Mouse (Mus musculus): ENCODE data around the gene Mpv17l2. TPM values are rescaled to one million over a fixed set of nuclear protein-coding genes. Genes with fewer than 3 reads are reported as not detected.

Mpv17l2 gene
- polyA plus RNA-seq, 1 experiment from 2014 or later, result 38.3 TPM

DNA sequence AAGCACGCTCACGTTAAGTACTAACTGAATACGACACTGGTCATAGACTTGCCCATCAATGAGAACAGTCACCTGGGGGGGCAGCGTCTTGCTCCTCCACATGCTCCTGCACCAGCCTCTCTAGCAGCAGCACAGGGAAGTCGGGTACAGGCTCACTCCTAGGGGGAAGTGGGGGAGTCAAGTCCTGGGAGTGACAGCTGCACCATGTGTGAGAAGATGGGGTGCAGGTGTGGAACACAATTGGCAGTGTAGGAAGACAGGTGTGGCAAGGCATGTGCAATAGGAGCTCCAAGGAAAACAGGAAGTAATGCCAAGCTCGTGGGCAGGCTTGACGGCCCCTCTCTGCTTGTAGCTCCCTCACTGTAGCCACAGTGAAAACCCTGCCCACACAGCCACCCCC lies 10.5 kb upstream of the Mpv17l2 start:
- 88% methylated on average over 7 of the region's 7 CpGs for WGBS
- H3K4me1 ChIP-seq, result peaks cover 38% of the 10 kb centered on the region

DNA sequence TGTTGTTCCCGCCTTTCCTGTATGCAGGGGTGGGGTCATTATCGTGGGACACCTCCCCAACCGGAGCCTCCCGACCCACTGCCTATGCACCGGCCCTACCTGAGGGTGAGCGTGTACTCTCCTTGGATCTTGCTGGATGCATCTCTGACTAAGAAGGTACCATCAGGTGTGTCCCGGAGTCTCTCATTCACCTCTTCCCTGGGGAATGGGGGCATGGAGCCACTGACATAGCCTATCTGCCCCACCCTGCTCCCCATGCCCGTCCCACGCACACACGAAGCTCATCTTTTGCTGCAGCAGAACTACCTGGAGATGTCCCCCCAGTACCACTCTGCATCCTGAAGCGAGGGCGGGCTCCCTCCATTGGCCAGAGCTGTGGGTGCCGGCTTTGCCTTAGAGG lies 10.0 kb upstream of the Mpv17l2 start:
- no peak overlapping the region for H3K4me2 ChIP-seq (replicated peaks)
- no peak for ATAC-seq (ENCODE audit: low FRiP score)
- H3K9ac ChIP-seq, result no peak overlapping the region
- no peak overlapping the region for H3K4me3 ChIP-seq
- H3K36me3 ChIP-seq, result peaks cover 71% of the 10 kb centered on the region
- peaks cover 40% of the 10 kb centered on the region for H3K4me1 ChIP-seq
- peaks cover 18% of the 10 kb centered on the region; the same call in 1 of the 2 replicates for H3K27me3 ChIP-seq
- H3K27ac ChIP-seq, result no peak overlapping the region
- no peaks in the 10 kb centered on the region for H3K9me3 ChIP-seq (replicated peaks)
- WGBS, result 94% methylated on average over 13 of the region's 13 CpGs

More for the DNA sequence above, 10.5 kb upstream of the Mpv17l2 start:
- no peak for ATAC-seq (ENCODE audit: low FRiP score)
- Histone ChIP-seq H3K27ac (no peak overlapping the region), H3K27me3 (peaks cover 15% of the 10 kb centered on the region; the same call in 1 of the 2 replicates), H3K4me2 (replicated peaks) (no peak overlapping the region), H3K9ac (no peak overlapping the region), H3K9me3 (replicated peaks) (no peaks in the 10 kb centered on the region), H3K4me3 (no peak overlapping the region), H3K36me3 (peaks cover 71% of the 10 kb centered on the region)

DNA sequence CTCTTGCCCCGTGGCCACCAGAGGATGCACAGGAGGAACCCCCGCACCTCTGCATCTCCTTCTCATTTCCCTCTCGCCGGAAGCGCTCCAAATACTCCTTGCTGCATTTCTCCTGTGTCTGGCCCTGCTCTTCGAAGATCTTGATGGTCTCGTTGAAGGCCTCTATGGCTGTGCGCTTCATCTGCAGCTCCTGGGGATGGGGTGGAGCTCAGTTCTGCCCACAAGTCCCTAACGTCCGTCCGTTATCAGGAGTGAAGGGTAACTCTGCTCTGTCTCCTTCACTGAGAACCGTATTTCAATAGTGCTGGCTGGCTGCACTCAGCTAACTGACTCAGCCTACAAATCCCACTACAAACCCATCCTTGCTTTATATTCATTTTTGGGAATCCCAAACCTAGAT lies 9.1 kb upstream of the Mpv17l2 start:
- 74% methylated on average over 12 of the region's 12 CpGs for WGBS
- H3K9ac ChIP-seq, result 0 out of 2 replicates have a peak overlapping the region, but pooled peaks have one; percentile 13
- peaks cover 22% of the 10 kb centered on the region; the same call in 1 of the 2 replicates for H3K27me3 ChIP-seq
- H3K36me3 ChIP-seq, result peaks cover 69% of the 10 kb centered on the region
- H3K9me3 ChIP-seq (replicated peaks), result no peaks in the 10 kb centered on the region
- H3K4me2 ChIP-seq (replicated peaks), result no peak overlapping the region
- H3K27ac ChIP-seq, result no peak overlapping the region
- ATAC-seq (ENCODE audit: low FRiP score), result no peak
- peaks cover 34% of the 10 kb centered on the region for H3K4me1 ChIP-seq
- H3K4me3 ChIP-seq, result no peak overlapping the region

DNA sequence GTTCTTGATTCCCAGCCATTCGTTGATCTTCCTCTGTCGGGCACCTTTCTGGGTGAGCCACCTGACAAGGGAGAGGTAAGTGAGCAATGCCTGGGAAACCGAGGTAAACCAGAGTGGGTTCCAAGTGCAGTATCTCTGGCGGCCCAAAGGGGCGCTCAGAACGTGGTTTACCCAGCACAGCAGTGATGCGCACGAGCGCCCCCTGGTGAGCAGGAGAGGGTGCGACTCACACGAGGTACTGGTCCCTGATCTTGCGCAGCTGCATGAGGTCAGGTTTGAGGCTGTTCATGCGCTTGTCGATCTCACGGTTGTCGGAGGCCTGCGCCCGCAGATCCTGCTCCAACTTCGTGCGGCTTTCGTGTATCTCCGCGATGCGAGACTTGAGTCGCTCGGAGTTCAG lies 8.6 kb upstream of the Mpv17l2 start:
- peaks cover 29% of the 10 kb centered on the region for H3K4me1 ChIP-seq
- H3K4me2 ChIP-seq (replicated peaks), result no peak overlapping the region
- no peak overlapping the region for H3K27ac ChIP-seq
- H3K36me3 ChIP-seq, result peaks cover 64% of the 10 kb centered on the region
- H3K27me3 ChIP-seq, result peaks cover 24% of the 10 kb centered on the region; the same call in 1 of the 2 replicates
- H3K9me3 ChIP-seq (replicated peaks), result no peaks in the 10 kb centered on the region
- H3K9ac ChIP-seq, result 0 out of 2 replicates have a peak overlapping the region, but pooled peaks have one; percentile 13
- no peak overlapping the region for H3K4me3 ChIP-seq
- peak; percentile 65 for ATAC-seq (ENCODE audit: low FRiP score)
- whole genome bisulfite sequencing, result 8% methylated on average over 26 of the region's 26 CpGs

DNA sequence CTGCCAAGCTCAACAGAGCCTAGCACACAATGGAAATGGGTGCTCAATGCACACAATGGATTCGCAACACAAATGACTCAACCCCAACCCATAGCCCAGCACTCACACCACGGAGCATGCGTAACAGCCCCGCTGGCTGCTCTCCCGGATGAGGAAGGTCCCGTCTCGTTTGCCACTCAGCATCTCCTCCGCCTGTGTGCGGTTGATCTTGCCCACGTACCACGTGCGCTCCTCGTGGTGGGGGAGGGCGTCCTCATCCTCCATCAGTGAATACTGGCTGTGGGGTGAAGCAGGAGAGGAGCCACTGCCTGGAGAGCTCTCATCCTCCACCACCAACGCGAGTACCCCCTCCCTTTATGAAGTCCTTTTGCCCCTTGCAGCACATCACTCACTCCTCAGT lies 8.2 kb upstream of the Mpv17l2 start:
- WGBS, result 85% methylated on average over 16 of the region's 16 CpGs
- Histone ChIP-seq H3K27me3 (peaks cover 24% of the 10 kb centered on the region; the same call in 1 of the 2 replicates), H3K9ac (no peak overlapping the region), H3K36me3 (peaks cover 60% of the 10 kb centered on the region), H3K4me2 (replicated peaks) (no peak overlapping the region), H3K9me3 (replicated peaks) (no peaks in the 10 kb centered on the region), H3K4me1 (peaks cover 25% of the 10 kb centered on the region), H3K27ac (no peak overlapping the region), H3K4me3 (no peak overlapping the region)
- peak; percentile 6; the same call in 1 of the 2 replicates for ATAC-seq (ENCODE audit: low FRiP score)

DNA sequence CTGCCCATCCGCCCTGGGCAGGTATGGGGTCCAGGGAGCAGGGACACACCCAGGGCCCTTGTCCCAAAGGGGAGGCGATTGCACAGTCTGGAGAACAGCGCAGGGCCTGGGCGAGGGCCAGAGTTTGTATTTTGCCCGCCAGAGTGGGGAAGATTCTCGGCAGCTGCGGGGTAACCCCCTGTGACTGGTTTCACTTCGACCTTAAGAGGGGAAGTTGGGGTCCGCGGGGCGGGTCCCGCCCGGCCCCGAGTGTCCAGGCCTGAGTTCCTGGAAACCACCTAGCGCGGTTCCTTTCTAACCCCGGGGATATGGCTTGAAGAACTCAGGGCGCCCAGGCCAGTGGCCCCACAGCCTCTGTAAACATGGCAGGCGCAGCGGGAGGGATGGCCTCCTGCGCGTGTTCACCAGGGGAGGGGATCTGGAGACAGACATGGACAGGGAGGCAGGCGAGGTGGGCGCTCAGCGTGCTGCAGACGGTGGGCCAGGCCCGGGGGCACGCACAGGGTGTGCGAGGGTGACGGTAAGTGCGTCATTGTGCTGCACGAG lies 7.6 kb upstream of the Mpv17l2 start:
- ATAC-seq (ENCODE audit: low FRiP score), result 0 out of 2 replicates have a peak, but pooled peaks have one; percentile 4
- no peak overlapping the region for H3K27ac ChIP-seq
- H3K9ac ChIP-seq, result no peak overlapping the region
- H3K4me1 ChIP-seq, result peaks cover 19% of the 10 kb centered on the region
- H3K4me2 ChIP-seq (replicated peaks), result no peak overlapping the region
- no peaks in the 10 kb centered on the region for H3K9me3 ChIP-seq (replicated peaks)
- H3K4me3 ChIP-seq, result no peak overlapping the region
- WGBS, result 93% methylated on average over 32 of the region's 32 CpGs
- peaks cover 24% of the 10 kb centered on the region; the same call in 1 of the 2 replicates for H3K27me3 ChIP-seq
- peaks cover 59% of the 10 kb centered on the region for H3K36me3 ChIP-seq

DNA sequence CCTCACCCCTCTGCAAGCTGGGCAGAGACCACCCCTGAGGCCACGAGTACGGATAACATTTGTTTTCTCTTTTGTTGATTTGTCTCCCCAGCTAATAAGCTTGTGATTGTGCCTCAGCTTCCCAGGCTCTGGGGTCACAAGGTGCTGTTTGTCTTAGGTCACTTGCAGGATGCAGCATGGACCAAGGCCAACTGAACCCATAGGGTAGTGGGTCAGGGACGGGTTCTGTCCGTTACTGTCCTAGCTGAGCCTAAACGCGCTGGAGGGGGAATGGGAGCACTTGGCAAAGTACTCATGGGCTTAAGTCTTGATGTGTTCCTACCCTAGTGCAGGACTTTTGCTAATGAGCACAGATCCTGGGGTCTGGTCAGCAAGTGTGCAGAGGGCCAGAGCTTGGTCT lies 6.8 kb upstream of the Mpv17l2 start:
- Histone ChIP-seq H3K36me3 (peaks cover 51% of the 10 kb centered on the region), H3K9me3 (replicated peaks) (no peaks in the 10 kb centered on the region), H3K4me2 (replicated peaks) (no peak overlapping the region), H3K9ac (no peak overlapping the region), H3K4me3 (no peak overlapping the region), H3K27me3 (peaks cover 24% of the 10 kb centered on the region; the same call in 1 of the 2 replicates), H3K4me1 (peaks cover 16% of the 10 kb centered on the region), H3K27ac (no peak overlapping the region)
- no peak for ATAC-seq (ENCODE audit: low FRiP score)
- 76% methylated on average over 6 of the region's 6 CpGs for WGBS

DNA sequence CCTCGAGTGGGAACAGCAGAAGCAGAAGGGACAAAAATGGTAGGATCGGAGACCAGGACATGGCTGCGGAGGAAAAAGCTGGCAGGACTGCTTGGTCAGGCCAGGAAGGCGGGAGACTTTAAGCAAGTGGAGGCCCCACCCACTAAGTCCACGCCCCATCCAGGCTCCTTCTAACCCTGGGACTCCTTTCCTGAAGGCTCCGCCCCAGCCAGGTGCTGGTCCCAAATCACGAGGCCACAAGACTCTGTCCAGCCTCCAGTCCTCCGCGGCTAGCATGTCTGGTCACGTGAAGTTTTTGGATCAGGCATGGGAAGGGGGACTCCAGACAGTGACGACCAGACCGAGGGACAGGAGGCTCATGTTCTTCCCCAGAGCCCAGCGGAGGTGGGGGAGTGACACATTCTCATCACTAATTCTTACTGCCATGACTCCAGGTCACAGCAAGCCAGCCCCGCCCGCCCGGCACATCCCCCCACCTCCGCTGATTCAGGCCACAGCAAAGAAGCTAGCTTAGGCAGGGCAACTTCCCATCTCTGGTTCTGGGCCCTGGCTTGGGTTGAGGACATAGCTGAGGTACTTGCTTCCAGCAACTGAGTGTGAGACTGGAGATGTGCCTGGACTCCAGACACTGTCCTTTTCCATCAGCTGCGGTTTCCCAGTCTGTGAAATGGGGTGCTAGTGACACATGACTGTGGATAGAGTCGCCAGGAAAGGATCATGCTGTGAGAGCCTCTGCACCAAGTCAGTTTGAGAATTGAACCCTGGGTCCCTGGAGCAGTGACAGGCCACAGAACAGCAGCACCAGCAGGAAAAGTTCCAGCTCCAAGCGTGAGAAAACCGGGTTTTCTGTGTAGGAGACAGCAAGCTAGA lies 6.1 kb upstream of the Mpv17l2 start:
- H3K4me3 ChIP-seq, result peak overlapping the region; percentile 25
- H3K4me1 ChIP-seq, result peaks cover 16% of the 10 kb centered on the region
- no peaks in the 10 kb centered on the region for H3K9me3 ChIP-seq (replicated peaks)
- ATAC-seq (ENCODE audit: low FRiP score), result no peak
- peak overlapping the region; percentile 47 for H3K9ac ChIP-seq
- peaks cover 44% of the 10 kb centered on the region for H3K36me3 ChIP-seq
- H3K27ac ChIP-seq, result no peak overlapping the region
- H3K4me2 ChIP-seq (replicated peaks), result peak overlapping the region; percentile 54
- WGBS, result 8% methylated on average over 20 of the region's 21 CpGs
- H3K27me3 ChIP-seq, result peaks cover 24% of the 10 kb centered on the region; the same call in 1 of the 2 replicates

DNA sequence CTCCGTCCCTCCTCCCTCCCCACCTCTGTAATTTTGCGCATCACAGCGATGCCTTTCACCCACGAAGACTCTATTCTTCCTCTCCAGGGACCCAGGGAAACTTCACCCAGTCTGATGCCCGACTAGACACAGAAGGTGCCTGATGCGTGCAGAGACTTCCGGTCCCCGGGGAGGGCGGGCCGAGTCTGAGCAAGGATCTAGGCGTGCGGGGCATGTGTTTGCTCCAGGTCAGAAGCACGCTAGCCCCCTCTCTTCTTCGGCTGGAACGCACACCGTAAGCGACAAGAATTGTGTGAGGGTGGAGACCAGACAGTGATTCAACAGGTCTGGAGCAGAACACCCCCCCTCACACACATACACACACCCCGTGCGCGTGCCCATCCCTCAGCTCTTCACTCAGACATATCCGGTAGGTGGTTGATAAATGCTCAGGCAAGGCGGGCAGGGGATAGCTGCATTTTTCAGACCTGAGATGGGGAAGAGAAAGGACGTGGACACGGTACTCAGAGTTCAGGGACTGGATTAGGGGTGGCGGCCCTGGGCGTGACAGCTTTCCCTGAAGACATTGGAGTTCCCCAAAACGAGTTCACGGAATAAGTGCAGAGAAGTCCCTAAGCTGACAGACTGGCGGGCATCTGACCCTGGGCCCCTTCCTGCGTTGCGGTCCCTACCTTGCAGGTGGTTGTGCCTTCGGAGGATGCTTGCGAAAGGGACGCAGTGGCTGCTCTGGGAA lies 5.3 kb upstream of the Mpv17l2 start:
- no peaks in the 10 kb centered on the region for H3K9me3 ChIP-seq (replicated peaks)
- no peak overlapping the region for H3K27ac ChIP-seq
- H3K9ac ChIP-seq, result peak overlapping the region; percentile 47
- H3K4me1 ChIP-seq, result peaks cover 22% of the 10 kb centered on the region
- ATAC-seq (ENCODE audit: low FRiP score), result no peak
- 2% methylated on average over 34 of the region's 34 CpGs for WGBS
- H3K4me2 ChIP-seq (replicated peaks), result peak overlapping the region; percentile 54
- peaks cover 36% of the 10 kb centered on the region for H3K36me3 ChIP-seq
- H3K4me3 ChIP-seq, result peak overlapping the region; percentile 25
- H3K27me3 ChIP-seq, result peaks cover 24% of the 10 kb centered on the region; the same call in 1 of the 2 replicates

DNA sequence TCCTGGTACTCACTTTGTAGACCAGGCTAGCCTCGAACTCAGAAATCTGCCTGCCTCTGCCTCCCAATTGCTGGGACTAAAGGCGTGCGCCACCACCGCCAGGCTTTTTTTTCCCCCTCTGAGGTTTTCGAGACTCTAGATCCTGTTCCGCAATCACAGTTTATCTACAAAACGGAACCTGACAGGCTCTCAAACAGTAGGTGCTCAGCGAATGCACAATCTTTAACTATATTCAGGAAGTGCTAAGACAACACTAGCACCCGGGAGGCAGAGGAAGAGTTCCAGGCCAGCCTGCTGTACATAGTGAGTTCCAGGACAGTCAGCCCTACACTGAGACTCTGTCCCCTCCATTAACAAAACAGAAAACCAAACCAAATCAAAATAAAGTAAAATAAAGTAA lies 4.6 kb upstream of the Mpv17l2 start:
- Histone ChIP-seq H3K9me3 (replicated peaks) (no peaks in the 10 kb centered on the region), H3K4me1 (peaks cover 23% of the 10 kb centered on the region), H3K27ac (no peak overlapping the region), H3K4me2 (replicated peaks) (peak overlapping the region; percentile 54), H3K4me3 (peak overlapping the region; percentile 25; the same call in 1 of the 2 replicates), H3K9ac (no peak overlapping the region; the same call in 1 of the 2 replicates), H3K36me3 (peaks cover 29% of the 10 kb centered on the region), H3K27me3 (peaks cover 24% of the 10 kb centered on the region; the same call in 1 of the 2 replicates)
- 85% methylated on average over 9 of the region's 9 CpGs for WGBS
- no peak for ATAC-seq (ENCODE audit: low FRiP score)

DNA sequence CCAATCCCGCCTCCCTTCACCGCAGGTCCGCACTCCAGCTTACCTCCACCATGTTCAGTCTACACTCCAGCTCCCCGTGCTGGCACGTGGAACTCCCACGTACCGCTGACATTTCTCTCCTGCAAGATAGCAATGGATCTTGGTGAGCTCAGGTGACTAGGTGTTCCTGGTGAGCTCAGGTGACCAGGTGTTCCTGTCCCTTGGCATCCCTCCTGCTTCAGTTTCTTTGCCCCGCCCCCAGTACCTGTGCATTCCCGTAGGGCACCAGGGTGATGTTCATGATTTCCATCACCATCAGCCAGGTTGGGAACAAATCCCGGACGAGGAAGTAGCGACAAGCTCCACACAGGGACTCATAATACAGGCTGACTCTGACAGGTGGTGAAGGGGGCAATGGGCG lies 3.9 kb upstream of the Mpv17l2 start:
- no peak overlapping the region for H3K27ac ChIP-seq
- H3K27me3 ChIP-seq, result peaks cover 24% of the 10 kb centered on the region; the same call in 1 of the 2 replicates
- H3K9ac ChIP-seq, result no peak overlapping the region
- H3K36me3 ChIP-seq, result peaks cover 22% of the 10 kb centered on the region
- H3K4me2 ChIP-seq (replicated peaks), result no peak overlapping the region
- peaks cover 29% of the 10 kb centered on the region for H3K4me1 ChIP-seq
- no peaks in the 10 kb centered on the region for H3K9me3 ChIP-seq (replicated peaks)
- H3K4me3 ChIP-seq, result no peak overlapping the region
- no peak for ATAC-seq (ENCODE audit: low FRiP score)
- 94% methylated on average over 13 of the region's 13 CpGs for WGBS

DNA sequence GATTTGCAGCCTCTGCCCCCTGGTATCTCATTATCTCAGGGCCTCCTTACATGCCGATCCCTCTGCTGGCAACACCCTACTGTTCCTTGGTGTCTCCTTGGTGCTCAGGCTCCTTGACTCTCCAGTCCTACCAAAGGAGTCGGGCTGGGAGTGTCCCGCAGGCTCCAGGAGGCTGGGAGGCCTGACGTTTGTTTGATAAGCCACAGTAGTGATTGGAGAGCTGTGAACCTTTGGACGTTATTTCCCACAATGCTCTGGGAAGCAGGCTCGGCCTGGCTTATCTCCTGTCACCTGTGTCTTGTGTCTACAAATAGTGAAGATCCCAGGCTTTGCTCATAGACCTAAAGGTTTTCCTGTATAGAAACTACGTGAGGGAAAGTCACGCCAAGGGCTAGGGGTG lies 3.3 kb upstream of the Mpv17l2 start:
- WGBS, result 88% methylated on average over 8 of the region's 8 CpGs
- no peak overlapping the region for H3K4me3 ChIP-seq
- peaks cover 20% of the 10 kb centered on the region for H3K36me3 ChIP-seq
- ATAC-seq (ENCODE audit: low FRiP score), result no peak
- peaks cover 24% of the 10 kb centered on the region; the same call in 1 of the 2 replicates for H3K27me3 ChIP-seq
- no peak overlapping the region for H3K4me2 ChIP-seq (replicated peaks)
- no peaks in the 10 kb centered on the region for H3K9me3 ChIP-seq (replicated peaks)
- no peak overlapping the region for H3K27ac ChIP-seq
- H3K4me1 ChIP-seq, result peaks cover 36% of the 10 kb centered on the region
- H3K9ac ChIP-seq, result no peak overlapping the region

All from hindbrain, embryonic 12.5 days (tissue).